Mouse (Mus musculus) left cerebral cortex, adult 2 months (tissue): ENCODE measurements around the gene Rnpepl1. TPM values are rescaled to one million over a fixed set of nuclear protein-coding genes. Genes with fewer than 3 reads are reported as not detected.
A peak's percentile ranks its signal among the peaks of the same experiment; 100 is the strongest.

Experiments used
- DNase-seq, 2 experiments: peaks; one replicate each; pipeline ENCODE4 v3.0.0; 2021 to 2022; ENCODE audit warnings: low spot score in 2 of 2, mixed read lengths in 1 of 2; ENCODE audit errors: extremely low spot score in 1 of 2
- H3K27ac ChIP-seq: fragments of 200-600 bp; 2 replicates; pipeline ENCODE4 v1.8.1; 2022
- H3K4me3 ChIP-seq: fragments of 200-600 bp; 2 replicates; pipeline ENCODE4 v1.8.1; 2022
- CTCF ChIP-seq: fragments of 200-600 bp; IDR thresholded peaks from 2 replicates; pipeline ENCODE4 v1.8.1; 2022; ENCODE audit warnings: antibody characterized with exemption, mild to moderate bottlenecking, moderate library complexity
- intact Hi-C: fragments of 180-260 bp; cut with DNase I; formaldehyde crosslinking; loops from one replicate; pipeline ENCODE4 v1.15.1; 2025
- total RNA-seq, 2 experiments: library from RNA; stranded (reverse); gene quantifications; 2 replicates each; pipeline ENCODE4 v1.2.3; 2021

The Rnpepl1 gene
- total RNA-seq, 2 experiments from 2014 or later: 30.2 to 37.4 TPM

DNA sequence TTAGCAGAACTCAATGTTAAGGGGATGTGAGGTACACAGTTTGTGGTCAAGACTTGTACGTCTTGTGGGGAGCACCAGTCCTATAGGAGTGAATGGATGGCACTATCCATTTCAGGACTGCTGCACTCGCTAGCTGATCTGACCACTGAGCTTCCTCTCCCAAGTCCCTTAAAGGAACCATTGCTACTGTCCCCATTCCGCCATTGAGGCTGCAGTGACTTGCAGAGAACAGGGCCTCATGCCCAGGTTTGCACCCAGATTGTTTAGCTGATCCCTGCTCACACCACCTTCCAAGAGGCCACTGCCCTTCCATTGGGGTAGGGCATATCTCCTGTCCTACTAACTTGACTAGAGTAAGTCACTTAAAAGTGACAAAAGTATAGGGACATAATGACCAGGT, 1.9 kb upstream of the Rnpepl1 start:
- no peak for TF ChIP-seq CTCF
- no peak for DNase-seq
- intact Hi-C loops: no loop called here
- no peak overlapping the region for H3K4me3 ChIP-seq
- no peak overlapping the region for H3K27ac ChIP-seq

- TF ChIP-seq CTCF: peak; percentile 48
- H3K4me3 ChIP-seq: no peak overlapping the region
- DNase-seq: no peak
- H3K27ac ChIP-seq: no peak overlapping the region
- intact Hi-C loops: no loop called here
Observed at GRCm38 (mm10) chr1:92909068-92909467, 1.5 kb upstream of the Rnpepl1 start.

DNA sequence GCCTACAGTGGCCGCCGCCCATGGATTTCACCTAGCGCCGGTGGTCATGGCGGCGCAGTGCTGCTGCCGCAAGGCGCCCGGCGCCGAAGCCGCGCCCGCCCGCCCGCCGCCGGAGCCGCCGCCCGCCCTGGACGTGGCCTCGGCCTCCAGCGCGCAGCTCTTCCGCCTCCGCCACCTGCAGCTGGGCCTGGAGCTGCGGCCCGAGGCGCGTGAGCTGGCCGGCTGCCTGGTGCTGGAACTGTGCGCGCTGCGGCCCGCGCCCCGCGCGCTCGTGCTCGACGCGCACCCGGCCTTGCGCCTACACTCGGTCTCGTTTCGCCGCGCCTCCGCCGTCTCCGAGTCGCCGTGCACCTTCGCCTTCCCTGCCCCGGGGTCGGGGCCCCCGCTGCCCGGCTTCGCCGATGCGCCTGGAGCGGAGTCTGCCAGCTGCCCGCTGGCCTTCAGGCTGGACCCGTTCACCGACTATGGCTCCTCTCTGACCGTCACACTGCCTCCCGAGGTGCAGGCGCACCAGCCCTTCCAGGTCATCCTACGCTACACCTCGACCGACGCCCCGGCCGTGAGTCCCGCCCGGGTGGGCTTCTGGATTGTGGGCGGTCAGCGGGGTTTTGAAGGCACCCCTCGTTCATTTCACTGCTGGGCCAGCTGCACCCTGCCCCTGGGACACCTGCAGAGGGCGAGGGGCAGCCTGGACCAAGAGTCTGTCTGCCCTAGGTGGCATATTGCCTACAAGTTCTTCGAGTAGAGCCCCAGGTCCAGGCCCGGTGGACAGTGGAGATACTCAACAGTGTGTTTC, 540 bp downstream of the Rnpepl1 start:
- peak overlapping the region; percentile 91 for H3K27ac ChIP-seq
- intact Hi-C loops: loop anchor here (1.0 kb wide), 1 partner anchor 23 kb away; the partner anchor contains the start of gene Capn10
- DNase-seq: peak; percentile 75 to 78
- H3K4me3 ChIP-seq: peak overlapping the region; percentile 65
- no peak; the same call in 1 of the 2 replicates for TF ChIP-seq CTCF

DNA sequence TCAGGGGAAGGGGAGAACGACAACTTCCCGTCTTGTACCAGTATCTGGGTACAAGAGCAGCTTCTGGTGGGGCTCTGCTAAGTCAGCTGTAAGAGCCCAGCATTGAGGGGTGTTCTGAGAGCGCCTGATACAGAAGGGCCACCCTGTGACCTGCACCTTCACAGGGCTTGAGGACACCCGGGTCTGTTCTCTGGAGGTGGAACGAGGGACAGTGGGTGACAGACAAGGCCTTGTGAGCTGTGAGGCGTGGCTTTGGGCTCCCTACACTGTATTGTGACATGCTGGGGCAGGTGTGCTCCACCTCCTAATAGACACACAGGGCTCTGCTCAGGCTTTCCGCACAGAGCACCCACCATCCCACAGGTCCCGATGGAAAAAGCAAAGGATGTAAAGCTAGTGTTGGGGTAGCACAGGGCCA, 1.1 kb downstream of the Rnpepl1 start:
- no peak for TF ChIP-seq CTCF
- no peak for DNase-seq
- H3K4me3 ChIP-seq: peak overlapping the region; percentile 65
- intact Hi-C loops: loop anchor here (1.0 kb wide), 1 partner anchor 23 kb away; the partner anchor contains the start of gene Capn10
- H3K27ac ChIP-seq: peak overlapping the region; percentile 91

- Histone ChIP-seq H3K27ac (no peak overlapping the region), H3K4me3 (peak overlapping the region; percentile 65)
- no peak for DNase-seq
- TF ChIP-seq CTCF: no peak; the same call in 1 of the 2 replicates
- intact Hi-C loops: no loop called here
Observed at GRCm38 (mm10) chr1:92912286-92912685, 1.7 kb downstream of the Rnpepl1 start.

- DNase-seq: no peak
- Histone ChIP-seq H3K4me3 (no peak overlapping the region), H3K27ac (no peak overlapping the region)
- intact Hi-C loops: no loop called here
- TF ChIP-seq CTCF: no peak
Observed at GRCm38 (mm10) chr1:92914239-92914638, 3.7 kb downstream of the Rnpepl1 start.

DNA sequence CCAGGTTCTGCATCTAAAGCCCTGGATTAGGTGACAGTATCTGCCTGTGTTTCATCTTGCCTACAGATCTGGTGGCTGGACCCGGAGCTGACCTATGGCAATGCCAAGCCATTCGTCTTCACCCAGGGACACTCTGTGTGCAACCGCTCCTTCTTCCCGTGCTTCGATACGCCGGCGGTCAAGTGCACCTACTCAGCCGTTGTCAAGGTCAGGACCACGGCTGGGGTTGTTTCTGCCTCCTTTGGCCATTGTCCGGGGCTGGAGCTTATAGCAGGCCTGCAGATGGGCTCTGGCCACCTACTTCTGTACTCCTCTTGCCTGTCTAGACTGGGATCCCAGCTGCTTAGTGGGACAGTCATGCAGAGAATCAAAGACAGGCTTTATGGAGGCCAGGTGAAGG, 4.4 kb downstream of the Rnpepl1 start:
- H3K4me3 ChIP-seq: no peak overlapping the region
- intact Hi-C loops: no loop called here
- H3K27ac ChIP-seq: no peak overlapping the region
- no peak for DNase-seq
- TF ChIP-seq CTCF: no peak

DNA sequence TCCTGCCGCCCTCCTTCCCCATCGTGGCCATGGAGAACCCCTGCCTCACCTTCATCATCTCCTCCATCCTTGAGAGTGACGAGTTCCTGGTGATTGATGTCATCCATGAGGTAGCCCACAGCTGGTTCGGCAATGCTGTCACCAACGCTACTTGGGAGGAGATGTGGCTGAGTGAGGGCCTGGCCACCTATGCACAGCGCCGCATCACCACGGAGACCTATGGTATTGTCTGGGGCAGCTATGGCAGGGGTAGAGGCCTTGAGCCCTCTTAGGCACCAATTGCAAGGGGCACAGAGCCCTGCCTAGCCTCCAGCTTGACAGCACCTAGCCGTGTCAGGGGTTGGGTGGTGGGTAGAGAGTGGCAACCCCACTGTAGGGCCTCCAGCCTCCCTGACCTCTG, 6.1 kb downstream of the Rnpepl1 start:
- H3K4me3 ChIP-seq: no peak overlapping the region
- intact Hi-C loops: no loop called here
- H3K27ac ChIP-seq: no peak overlapping the region
- TF ChIP-seq CTCF: no peak
- peak in 1 of 2 experiments; percentile 6 for DNase-seq

- TF ChIP-seq CTCF: no peak
- DNase-seq: no peak
- Histone ChIP-seq H3K4me3 (no peak overlapping the region), H3K27ac (no peak overlapping the region)
- intact Hi-C loops: no loop called here
Observed at GRCm38 (mm10) chr1:92919151-92919550, 8.6 kb downstream of the Rnpepl1 start.

DNA sequence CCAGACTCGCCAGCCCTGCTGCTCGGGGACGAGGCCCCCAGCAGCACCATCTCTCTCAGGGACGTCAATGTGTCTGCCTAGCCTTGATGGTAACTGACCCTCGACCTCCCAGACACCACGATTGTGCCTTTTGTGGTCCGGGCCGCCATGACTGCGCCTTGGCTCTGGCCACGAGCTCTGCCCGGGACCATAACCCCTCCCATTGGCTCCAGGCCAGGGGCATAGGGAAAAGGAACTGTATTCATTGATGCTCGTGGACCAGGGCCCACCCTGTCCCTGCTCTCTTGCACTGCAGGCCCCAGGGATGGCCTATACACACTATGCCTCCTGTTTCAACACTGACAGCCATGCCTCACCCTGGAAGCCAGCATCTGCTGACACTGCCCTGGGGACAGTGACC, 9.2 kb downstream of the Rnpepl1 start:
- intact Hi-C loops: no loop called here

GRCm38 (mm10) chr1:92920474-92921200, 10.1 kb downstream of the Rnpepl1 start:
- H3K27ac ChIP-seq: no peak overlapping the region
- no peak for DNase-seq
- no peak for TF ChIP-seq CTCF
- no peak overlapping the region for H3K4me3 ChIP-seq
- intact Hi-C loops: no loop called here

More for the DNA sequence above, 9.2 kb downstream of the Rnpepl1 start:
- no peak overlapping the region for H3K4me3 ChIP-seq
- TF ChIP-seq CTCF: no peak
- no peak for DNase-seq
- H3K27ac ChIP-seq: no peak overlapping the region

DNA sequence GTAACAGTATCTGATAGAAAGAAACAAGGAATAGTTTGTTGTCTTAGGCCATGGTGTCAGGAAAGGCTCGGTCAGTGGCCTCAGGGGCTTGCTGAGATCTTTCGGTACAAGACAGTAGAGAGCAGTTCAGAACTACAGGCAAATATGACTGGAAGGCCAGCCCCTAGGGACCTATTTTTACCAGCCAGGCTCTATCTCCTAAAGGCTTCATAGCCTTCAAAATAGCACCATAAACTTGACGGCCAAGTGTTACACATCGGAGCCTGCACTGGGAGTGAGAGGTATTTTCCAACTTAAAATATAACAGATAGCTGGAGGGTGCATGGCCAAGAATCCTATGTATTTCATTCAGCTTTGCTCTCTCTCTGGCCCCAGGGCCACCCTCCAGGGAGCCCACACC, 10.9 kb downstream of the Rnpepl1 start:
- Histone ChIP-seq H3K27ac (no peak overlapping the region), H3K4me3 (no peak overlapping the region)
- DNase-seq: no peak
- intact Hi-C loops: no loop called here
- no peak for TF ChIP-seq CTCF
